Mouse (Mus musculus) limb, embryonic 15.5 days (tissue): Measurements from ENCODE around the gene Cacna1c. TPM values are rescaled to one million over a fixed set of nuclear protein-coding genes. Genes with fewer than 3 reads are reported as not detected.

Source experiments
- ATAC-seq: fragments of 200-750 bp; cut with Nextera tagmentation; 2 replicates; pipeline ENCODE4 v1.8.0; 2017; ENCODE audit warnings: low read depth, moderate TSS enrichment; ENCODE audit not compliant: insufficient number of reproducible peaks, low FRiP score, low TSS enrichment
- H3K27ac ChIP-seq: fragments of 300-500 bp; sonication (generic); 2 replicates; pipeline ENCODE4 v1.5.1; 2015; ENCODE audit warnings: moderate library complexity, mild to moderate bottlenecking, inconsistent platforms
- H3K27me3 ChIP-seq: fragments of 300-500 bp; sonication (generic); 2 replicates; pipeline ENCODE4 v1.6.1; 2015; ENCODE audit warnings: inconsistent platforms
- H3K36me3 ChIP-seq: fragments of 300-500 bp; sonication (generic); 2 replicates; pipeline ENCODE4 v1.6.1; 2015; ENCODE audit warnings: inconsistent platforms
- H3K4me1 ChIP-seq: fragments of 300-500 bp; sonication (generic); 2 replicates; pipeline ENCODE4 v1.6.1; 2015; ENCODE audit warnings: inconsistent platforms
- H3K4me2 ChIP-seq: fragments of 300-500 bp; sonication (generic); 2 replicates; pipeline ENCODE4 v1.6.1; 2015; ENCODE audit warnings: mild to moderate bottlenecking, inconsistent platforms
- H3K4me3 ChIP-seq: fragments of 300-500 bp; sonication (generic); 2 replicates; pipeline ENCODE4 v1.5.1; 2015; ENCODE audit warnings: mild to moderate bottlenecking, inconsistent platforms
- H3K9ac ChIP-seq: fragments of 300-500 bp; sonication (generic); 2 replicates; pipeline ENCODE4 v1.6.1; 2015; ENCODE audit warnings: inconsistent platforms
- H3K9me3 ChIP-seq: fragments of 300-500 bp; sonication (generic); 2 replicates; pipeline ENCODE4 v1.6.1; 2016; ENCODE audit warnings: inconsistent platforms
- WGBS: fragments of 180-500 bp; shearing (Covaris S2); methylation state at CpG from one replicate; pipeline ENCODE4 v1.1.7; 2015; 5-methylcytosine and 5-hydroxymethylcytosine counted together
- polyA plus RNA-seq: library from polyadenylated mRNA; unstranded; fragments of >200 nt; fragmentation: Nextera tagmentation; extraction: Ambion mirVana; gene quantifications from 2 replicates; pipeline ENCODE4 v1.2.1, GENCODE M21; 2015

Cacna1c gene
- polyA plus RNA-seq, 1 experiment from 2014 or later: 6.2 TPM

DNA sequence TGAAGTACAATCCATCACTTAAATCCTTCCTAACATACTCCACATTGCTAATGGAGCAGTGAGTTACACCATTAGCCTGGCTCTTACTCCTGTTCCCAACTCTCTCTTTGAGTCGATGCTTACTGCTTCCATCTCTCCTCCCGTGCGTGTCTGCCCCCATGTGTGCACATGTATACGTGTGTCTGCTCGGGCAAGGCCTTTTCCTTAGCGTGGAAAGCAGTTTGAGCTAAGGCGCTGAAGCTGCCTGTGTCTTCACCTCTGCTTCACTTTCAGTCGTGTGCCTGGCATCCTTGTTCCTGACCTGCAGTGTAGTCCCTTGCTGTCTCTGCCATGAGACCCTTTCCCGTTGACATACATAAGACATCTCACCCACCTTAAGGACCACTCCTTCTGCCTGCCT is 14.0 kb downstream of the Cacna1c start:
- Histone ChIP-seq H3K4me1 (no peaks in the 10 kb centered on the region), H3K9ac (no peak overlapping the region), H3K27ac (no peak overlapping the region), H3K9me3 (no peaks in the 10 kb centered on the region), H3K27me3 (no peaks in the 10 kb centered on the region), H3K4me2 (no peak overlapping the region), H3K4me3 (no peak overlapping the region), H3K36me3 (0 out of 2 replicates have a peak, but pooled peaks cover 7% of the 10 kb centered on the region)
- ATAC-seq: no peak
- WGBS: 84% methylated on average over 9 of the region's 9 CpGs

DNA sequence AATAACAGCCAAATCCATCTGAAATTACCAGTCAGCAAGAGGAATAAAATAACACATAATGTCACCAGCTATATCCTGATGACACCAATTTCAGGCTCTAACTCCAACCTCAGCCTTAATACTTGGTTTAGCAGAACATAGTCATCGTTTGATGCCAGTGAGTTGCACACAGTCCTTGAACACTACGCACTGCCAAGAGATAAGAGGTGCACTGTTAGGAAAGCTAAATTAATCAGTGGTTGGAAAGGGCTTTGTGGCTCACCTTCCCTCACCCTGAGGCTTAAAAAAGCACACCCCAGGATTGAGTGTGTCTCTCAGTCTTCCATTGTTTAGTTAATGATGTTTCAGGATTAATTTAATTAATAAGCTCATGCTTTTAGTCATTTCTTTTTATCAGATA is 16.0 kb downstream of the Cacna1c start:
- Histone ChIP-seq H3K27ac (no peak overlapping the region), H3K4me3 (no peak overlapping the region), H3K36me3 (0 out of 2 replicates have a peak, but pooled peaks cover 7% of the 10 kb centered on the region), H3K4me1 (peaks cover 2% of the 10 kb centered on the region; the same call in 1 of the 2 replicates), H3K9ac (no peak overlapping the region), H3K27me3 (no peaks in the 10 kb centered on the region), H3K4me2 (no peak overlapping the region), H3K9me3 (no peaks in the 10 kb centered on the region)
- WGBS: 93% methylated on average over 2 of the region's 2 CpGs
- ATAC-seq: no peak

- Histone ChIP-seq H3K9ac (no peak overlapping the region), H3K4me1 (peaks cover 7% of the 10 kb centered on the region; the same call in 1 of the 2 replicates), H3K27me3 (no peaks in the 10 kb centered on the region), H3K4me3 (no peak overlapping the region), H3K4me2 (no peak overlapping the region), H3K36me3 (no peaks in the 10 kb centered on the region), H3K9me3 (no peaks in the 10 kb centered on the region), H3K27ac (no peak overlapping the region)
- no peak for ATAC-seq
- 56% methylated on average over 8 of the region's 8 CpGs for WGBS
Measured at GRCm38 (mm10) chr6:119177101-119177500, 19.1 kb downstream of the Cacna1c start.

DNA sequence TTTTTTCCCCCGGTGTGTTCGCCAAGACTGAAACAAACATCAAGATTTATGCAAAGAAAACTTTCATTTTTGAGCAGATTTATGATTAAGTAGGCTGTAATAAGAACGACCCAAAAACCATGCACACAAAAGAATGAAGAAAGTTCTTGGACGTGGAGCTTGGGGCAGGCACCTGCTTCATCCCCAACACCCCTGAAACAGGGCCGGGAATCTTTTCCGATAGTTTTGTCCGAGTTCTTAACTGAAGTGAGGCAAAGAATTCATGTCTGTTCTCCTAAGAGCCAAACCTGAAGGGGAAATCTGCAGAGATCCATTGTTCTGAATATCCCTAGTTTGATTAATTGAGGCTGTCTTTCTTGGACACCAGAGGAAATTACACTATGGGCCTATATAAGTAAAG is 20.1 kb downstream of the Cacna1c start:
- Histone ChIP-seq H3K9me3 (no peaks in the 10 kb centered on the region), H3K4me1 (peaks cover 7% of the 10 kb centered on the region; the same call in 1 of the 2 replicates), H3K27ac (no peak overlapping the region), H3K27me3 (no peaks in the 10 kb centered on the region), H3K36me3 (no peaks in the 10 kb centered on the region), H3K9ac (no peak overlapping the region), H3K4me3 (peak overlapping the region; percentile 90), H3K4me2 (peak overlapping the region; percentile 55)
- WGBS: 76% methylated on average over 7 of the region's 7 CpGs
- ATAC-seq: no peak

- peak within 1 kb of the TSS; percentile 55 for H3K4me2 ChIP-seq
- ATAC-seq: peak; percentile 84
- H3K4me1 ChIP-seq: peaks cover 7% of the 10 kb centered on the region; the same call in 1 of the 2 replicates
- H3K9ac ChIP-seq: peak within 1 kb of the TSS; percentile 61
- peak within 1 kb of the TSS; percentile 90 for H3K4me3 ChIP-seq
- H3K27me3 ChIP-seq: no peaks in the 10 kb centered on the region
- no peaks in the 10 kb centered on the region for H3K9me3 ChIP-seq
- peak within 1 kb of the TSS; percentile 84 for H3K27ac ChIP-seq
- under 1% methylated on average over 65 of the region's 65 CpGs for WGBS
- no peaks in the 10 kb centered on the region for H3K36me3 ChIP-seq
Measured at GRCm38 (mm10) chr6:119175078-119175853, 21.0 kb downstream of the Cacna1c start, which contains the start of gene Dcp1b. Gene Dcp1b (plus strand): TSS chr6:119175253.

DNA sequence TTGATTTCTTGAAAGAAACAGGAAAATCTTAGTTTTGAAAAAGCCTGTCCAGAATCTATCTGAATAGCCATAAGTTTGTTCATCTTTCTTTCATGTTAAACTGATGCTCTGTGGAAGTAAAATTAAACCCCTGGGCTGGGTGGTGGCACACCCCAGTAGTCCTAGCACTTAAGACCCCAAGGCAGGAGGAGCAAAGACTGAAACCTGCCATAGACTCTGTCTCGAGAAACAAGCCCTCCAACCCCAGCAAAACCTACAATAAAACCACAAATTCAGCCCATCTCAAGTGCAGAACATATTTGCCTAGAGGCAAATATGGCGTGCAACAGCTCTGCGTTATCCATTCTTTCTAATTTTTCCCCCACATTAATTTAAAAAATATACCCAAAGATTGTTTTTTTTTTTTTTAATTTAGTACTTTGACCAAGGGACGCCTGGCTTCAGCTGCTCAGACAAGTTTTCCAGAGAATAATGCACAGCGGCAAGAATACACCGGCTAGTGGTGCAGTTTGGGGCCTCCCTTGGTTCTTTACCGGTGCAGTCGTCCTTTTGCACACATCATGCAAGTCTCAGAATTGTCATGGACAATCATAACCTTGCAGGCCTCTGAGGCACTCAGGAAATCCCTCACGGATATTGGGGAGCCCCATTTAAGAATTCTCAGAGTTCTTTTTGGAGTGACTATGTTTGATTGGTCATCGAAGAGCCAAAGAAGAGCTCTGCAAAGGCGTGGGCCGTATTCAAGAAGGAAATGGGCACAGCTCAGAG is 21.7 kb downstream of the Cacna1c start:
- Histone ChIP-seq H3K36me3 (no peaks in the 10 kb centered on the region), H3K9ac (no peak overlapping the region), H3K9me3 (no peaks in the 10 kb centered on the region), H3K4me1 (peaks cover 7% of the 10 kb centered on the region; the same call in 1 of the 2 replicates), H3K27me3 (no peaks in the 10 kb centered on the region), H3K27ac (0 out of 2 replicates have a peak overlapping the region, but pooled peaks have one; percentile 84), H3K4me3 (peak overlapping the region; percentile 90), H3K4me2 (peak overlapping the region; percentile 55)
- 54% methylated on average over 12 of the region's 12 CpGs for WGBS
- ATAC-seq: no peak

DNA sequence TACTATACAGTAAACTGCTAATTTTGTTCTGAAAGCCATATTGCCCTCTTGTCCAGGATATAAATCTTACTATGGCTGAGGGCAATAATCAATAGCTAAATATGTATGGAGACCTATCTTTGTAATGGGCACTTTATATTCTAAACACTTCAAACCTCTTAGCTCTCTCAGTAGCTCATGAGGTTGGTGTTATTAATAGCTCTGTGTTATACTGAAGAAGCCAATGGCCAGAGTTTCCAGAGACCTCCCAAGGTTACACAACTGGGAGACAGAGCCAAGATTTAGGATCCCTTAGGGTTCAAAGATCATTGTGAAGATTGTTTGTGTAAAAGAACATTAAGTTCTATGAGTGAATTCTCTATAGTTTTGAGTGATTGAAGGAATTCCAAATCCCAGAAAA is 30.5 kb downstream of the Cacna1c start:
- Histone ChIP-seq H3K9ac (no peak overlapping the region), H3K36me3 (no peaks in the 10 kb centered on the region), H3K4me2 (no peak overlapping the region), H3K4me1 (no peaks in the 10 kb centered on the region), H3K9me3 (no peaks in the 10 kb centered on the region), H3K27me3 (no peaks in the 10 kb centered on the region), H3K4me3 (no peak overlapping the region), H3K27ac (no peak overlapping the region)
- ATAC-seq: no peak

DNA sequence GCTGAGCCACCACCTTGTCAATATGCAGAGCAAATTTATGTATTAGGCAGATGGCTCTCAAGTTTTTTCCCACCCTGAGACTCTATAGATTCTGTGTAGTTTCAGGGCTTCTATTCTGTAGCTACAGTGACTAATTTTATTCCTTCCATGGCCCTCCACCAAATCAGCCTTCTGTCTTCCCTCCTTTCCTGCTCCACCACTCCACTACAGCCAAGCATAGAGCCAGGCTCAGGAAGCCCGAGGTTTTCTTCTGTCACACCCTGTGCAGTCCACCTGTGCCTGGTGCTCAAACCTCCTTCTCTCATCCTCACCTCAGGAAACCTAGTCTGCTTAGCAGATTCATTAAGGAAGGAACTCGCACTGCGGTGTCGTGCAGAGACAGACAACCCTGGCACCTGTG is 51.1 kb downstream of the Cacna1c start:
- no peak for ATAC-seq
- Histone ChIP-seq H3K4me3 (no peak overlapping the region), H3K27ac (no peak overlapping the region), H3K4me1 (no peaks in the 10 kb centered on the region), H3K27me3 (no peaks in the 10 kb centered on the region), H3K9me3 (no peaks in the 10 kb centered on the region), H3K36me3 (no peaks in the 10 kb centered on the region), H3K9ac (no peak overlapping the region), H3K4me2 (no peak overlapping the region)
- WGBS: 40% methylated on average over 4 of the region's 4 CpGs

GRCm38 (mm10) chr6:119139561-119139960 is 56.7 kb downstream of the Cacna1c start:
- Histone ChIP-seq H3K27ac (no peak overlapping the region), H3K4me2 (no peak overlapping the region), H3K4me1 (no peaks in the 10 kb centered on the region), H3K9ac (no peak overlapping the region), H3K9me3 (no peaks in the 10 kb centered on the region), H3K36me3 (no peaks in the 10 kb centered on the region), H3K4me3 (no peak overlapping the region), H3K27me3 (no peaks in the 10 kb centered on the region)
- 28% methylated on average over 7 of the region's 7 CpGs for WGBS
- no peak for ATAC-seq

DNA sequence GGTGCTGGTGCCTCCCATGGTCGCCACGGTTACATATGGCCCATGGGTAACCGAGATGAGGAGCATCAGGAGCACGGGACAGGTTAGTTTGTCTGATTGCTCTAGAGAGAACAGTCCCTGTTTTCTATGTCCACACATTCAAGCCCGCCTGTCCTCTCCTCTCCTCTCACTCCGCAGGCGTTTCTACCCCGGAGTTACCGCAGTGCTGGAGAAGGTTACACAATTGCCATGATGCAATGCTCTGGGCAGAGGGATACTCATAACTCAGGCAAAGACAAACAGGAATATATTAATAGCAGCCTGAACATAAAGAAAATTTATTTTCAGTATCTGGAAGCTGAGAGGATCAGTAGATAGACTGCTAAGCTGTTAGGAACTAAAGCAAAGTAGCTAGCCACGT is 58.5 kb downstream of the Cacna1c start:
- H3K9me3 ChIP-seq: no peaks in the 10 kb centered on the region
- H3K4me1 ChIP-seq: no peaks in the 10 kb centered on the region
- no peak overlapping the region for H3K9ac ChIP-seq
- no peak overlapping the region for H3K4me3 ChIP-seq
- no peaks in the 10 kb centered on the region for H3K27me3 ChIP-seq
- no peak for ATAC-seq
- no peak overlapping the region for H3K4me2 ChIP-seq
- WGBS: 85% methylated on average over 10 of the region's 10 CpGs
- H3K27ac ChIP-seq: no peak overlapping the region
- no peaks in the 10 kb centered on the region for H3K36me3 ChIP-seq

GRCm38 (mm10) chr6:119132863-119133262 is 63.4 kb downstream of the Cacna1c start:
- H3K9me3 ChIP-seq: no peaks in the 10 kb centered on the region
- 81% methylated on average over 4 of the region's 4 CpGs for WGBS
- no peak overlapping the region for H3K4me2 ChIP-seq
- no peak for ATAC-seq
- H3K27me3 ChIP-seq: no peaks in the 10 kb centered on the region
- H3K9ac ChIP-seq: no peak overlapping the region
- no peak overlapping the region for H3K27ac ChIP-seq
- no peaks in the 10 kb centered on the region for H3K4me1 ChIP-seq
- H3K4me3 ChIP-seq: no peak overlapping the region
- H3K36me3 ChIP-seq: no peaks in the 10 kb centered on the region

DNA sequence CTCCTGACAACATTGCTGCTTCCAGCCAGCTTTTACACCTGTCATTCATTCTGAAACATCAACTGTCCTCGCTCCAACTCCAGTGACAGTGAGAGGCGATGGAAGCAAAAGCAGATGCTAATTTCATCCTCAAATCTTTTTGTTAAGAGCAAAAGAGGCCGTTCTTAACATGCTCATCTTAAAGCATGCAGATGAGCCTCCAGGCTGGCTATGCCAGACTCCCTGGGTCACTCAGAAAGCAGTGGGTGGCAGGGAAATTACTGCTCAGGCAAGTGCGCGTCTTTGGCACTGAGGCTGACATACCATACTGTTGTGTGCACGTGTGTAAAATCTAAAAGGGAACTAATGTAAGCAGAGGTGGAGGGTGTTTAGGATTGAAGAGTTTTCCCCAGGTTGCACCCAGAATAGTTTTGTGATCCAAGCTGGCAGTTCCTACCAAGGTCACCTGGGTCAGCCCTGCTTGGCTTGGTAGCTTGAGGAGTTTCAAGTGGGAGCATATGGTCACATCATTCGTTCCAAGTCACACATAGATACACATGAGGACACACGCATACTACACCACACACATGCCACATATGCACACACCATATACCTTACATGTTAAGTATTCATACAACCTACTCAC is 64.0 kb downstream of the Cacna1c start:
- WGBS: 77% methylated on average over 8 of the region's 8 CpGs
- no peaks in the 10 kb centered on the region for H3K4me1 ChIP-seq

More for the DNA sequence above, 64.0 kb downstream of the Cacna1c start:
- Histone ChIP-seq H3K4me2 (no peak overlapping the region), H3K27ac (no peak overlapping the region), H3K9ac (no peak overlapping the region), H3K4me3 (no peak overlapping the region), H3K36me3 (no peaks in the 10 kb centered on the region), H3K27me3 (no peaks in the 10 kb centered on the region), H3K9me3 (no peaks in the 10 kb centered on the region)
- no peak for ATAC-seq
